In the genomic region with DNA sequence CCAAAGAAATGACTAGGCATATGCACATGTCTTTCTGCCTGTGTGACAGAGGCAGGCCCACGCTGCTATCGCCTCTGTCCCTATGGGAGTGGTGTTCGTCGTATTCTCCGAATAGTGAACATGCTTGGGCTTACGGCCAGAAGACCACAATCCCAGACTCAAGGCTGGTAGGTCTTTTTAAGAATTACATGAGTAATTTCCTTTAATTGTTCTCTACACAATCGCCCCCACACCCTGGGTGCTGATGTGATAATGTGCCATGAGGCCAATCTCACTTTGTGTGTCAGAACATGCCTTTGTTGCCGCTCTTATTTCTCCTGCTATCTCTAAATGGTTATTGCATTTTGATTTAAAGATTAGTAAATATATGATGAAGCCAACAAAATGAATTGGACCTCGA, we compare ENCODE assay signal across 13 mouse cellular contexts.
DNase-seq lines count a peak whose midpoint lies in the region; ATAC-seq and TF ChIP-seq lines count a peak whose summit lies in the region.
"Had no signal": no experiment of that assay in that cellular context is flagged by ENCODE, and none has a peak within 500 bp of the region (broad histone marks: within the 10 kb centered on the region; RNA-seq: fewer than 3 reads in every experiment).

No protein-coding gene starts in this region.

- no peaks in the 10 kb centered on the region for H3K4me1 ChIP-seq in forebrain, embryonic 14.5 days (ENCODE audit: control insufficient read depth, insufficient read depth, low read length)
- no peaks in the 10 kb centered on the region for H3K4me1 ChIP-seq in forebrain, postnatal 0 days (ENCODE audit: insufficient read depth)
- peaks cover 7 to 20% of the 10 kb centered on the region in 2 experiments for H3K4me1 ChIP-seq in heart, embryonic 14.5 days (ENCODE audit: control insufficient read depth in 2 of 2, insufficient read depth in 2 of 2, low read length in 2 of 2)
- peaks cover 11% of the 10 kb centered on the region for H3K4me1 ChIP-seq in lung, embryonic 16.5 days (replicated peaks; ENCODE audit: control insufficient read depth, insufficient read depth, low read length)

- H3K4me3 ChIP-seq in forebrain, embryonic 14.5 days (ENCODE audit: low read depth, low read length), result no peak overlapping the region
- no peak overlapping the region for H3K4me3 ChIP-seq in forebrain, postnatal 0 days (ENCODE audit: low read depth, low read length)
- no peak overlapping the region for H3K4me3 ChIP-seq in heart, embryonic 14.5 days (ENCODE audit: control insufficient read depth in 1 of 2, insufficient read depth in 1 of 2, low read depth in 1 of 2, low read length in 2 of 2)
- no peak overlapping the region for H3K4me3 ChIP-seq in lung, embryonic 16.5 days (ENCODE audit: low read length)
- H3K4me3 ChIP-seq: embryonic facial prominence, embryonic 10.5 days; limb, embryonic 15.5 days; neural tube, embryonic 13.5 days; stomach, embryonic 15.5 days had no signal

- H3K9me3 ChIP-seq in forebrain, embryonic 14.5 days (replicated peaks; ENCODE audit: control insufficient read depth, low read length), result no peaks in the 10 kb centered on the region
- H3K9me3 ChIP-seq in forebrain, postnatal 0 days (ENCODE audit: low read length), result no peaks in the 10 kb centered on the region
- no peaks in the 10 kb centered on the region for H3K9me3 ChIP-seq in heart, embryonic 14.5 days (ENCODE audit: control insufficient read depth, low read length)
- no peaks in the 10 kb centered on the region; the same call in 1 of the 2 replicates for H3K9me3 ChIP-seq in lung, embryonic 16.5 days (ENCODE audit: control insufficient read depth, low read length)
- H3K9me3 ChIP-seq: embryonic facial prominence, embryonic 10.5 days; limb, embryonic 15.5 days; neural tube, embryonic 13.5 days; stomach, embryonic 15.5 days had no signal

- peak; percentile 16 for DNase-seq in forebrain, embryonic 14.5 days (ENCODE audit: low spot score)
- DNase-seq in forebrain, postnatal 0 days, result no peak
- peak; percentile 38 for DNase-seq in kidney, postnatal 14 days
- no peak for DNase-seq in kidney, adult 18-20 months
- no peak for DNase-seq in layer of hippocampus, postnatal 36 days
- no peak for DNase-seq in thymus, postnatal 0 days (ENCODE audit: low spot score)
- DNase-seq: cerebellum, postnatal 10 days had no signal

- WGBS in forebrain, embryonic 14.5 days, result 67% methylated on average over 9 of the region's 9 CpGs
- whole genome bisulfite sequencing in forebrain, postnatal 0 days, result 55% methylated on average over 9 of the region's 9 CpGs
- whole genome bisulfite sequencing in heart, embryonic 14.5 days, result 62% methylated on average over 9 of the region's 9 CpGs
- 63% methylated on average over 9 of the region's 9 CpGs for WGBS in lung, embryonic 16.5 days

- H3K9ac ChIP-seq in forebrain, embryonic 14.5 days (ENCODE audit: low read length), result no peak overlapping the region
- H3K9ac ChIP-seq in forebrain, postnatal 0 days, result no peak overlapping the region
- H3K9ac ChIP-seq in heart, embryonic 14.5 days (ENCODE audit: low read length), result no peak overlapping the region
- H3K9ac ChIP-seq in lung, embryonic 16.5 days (ENCODE audit: low read length), result no peak overlapping the region
- H3K9ac ChIP-seq: limb, embryonic 15.5 days; neural tube, embryonic 13.5 days; stomach, embryonic 15.5 days had no signal

- H3K27ac ChIP-seq in forebrain, embryonic 14.5 days (ENCODE audit: low read depth, low read length), result no peak overlapping the region
- H3K27ac ChIP-seq in forebrain, postnatal 0 days (ENCODE audit: low read depth, low read length), result no peak overlapping the region
- H3K27ac ChIP-seq in heart, embryonic 14.5 days (replicated peaks in 1 of 2; ENCODE audit: control insufficient read depth in 1 of 2, insufficient read depth in 1 of 2, low read depth in 2 of 2, low read length in 2 of 2), result no peak overlapping the region
- no peak overlapping the region for H3K27ac ChIP-seq in lung, embryonic 16.5 days (ENCODE audit: low read length)
- H3K27ac ChIP-seq: embryonic facial prominence, embryonic 10.5 days; neural tube, embryonic 13.5 days had no signal

- no peak for ATAC-seq in forebrain, embryonic 14.5 days
- no peak for ATAC-seq in forebrain, postnatal 0 days
- peak; percentile 21; the same call in 1 of the 2 replicates for ATAC-seq in heart, embryonic 14.5 days (ENCODE audit: insufficient number of reproducible peaks, insufficient read depth, low FRiP score, low read depth)
- ATAC-seq in lung, embryonic 16.5 days (ENCODE audit: low read depth), result peak; percentile 35; the same call in 1 of the 2 replicates

- H3K4me2 ChIP-seq in forebrain, embryonic 14.5 days (ENCODE audit: low read length), result no peak overlapping the region
- no peak overlapping the region for H3K4me2 ChIP-seq in forebrain, postnatal 0 days (ENCODE audit: low read depth)
- H3K4me2 ChIP-seq in heart, embryonic 14.5 days (ENCODE audit: low read length), result no peak overlapping the region
- no peak overlapping the region for H3K4me2 ChIP-seq in lung, embryonic 16.5 days (ENCODE audit: low read depth, low read length)
- H3K4me2 ChIP-seq: limb, embryonic 15.5 days; neural tube, embryonic 13.5 days; stomach, embryonic 15.5 days had no signal

- H3K27me3 ChIP-seq in forebrain, embryonic 14.5 days (replicated peaks; ENCODE audit: control insufficient read depth, insufficient read depth, low read length), result no peaks in the 10 kb centered on the region
- no peaks in the 10 kb centered on the region for H3K27me3 ChIP-seq in forebrain, postnatal 0 days (ENCODE audit: insufficient read depth, low read length)
- H3K27me3 ChIP-seq in heart, embryonic 14.5 days (ENCODE audit: control insufficient read depth, insufficient read depth, low read length), result no peaks in the 10 kb centered on the region
- H3K27me3 ChIP-seq in lung, embryonic 16.5 days (ENCODE audit: control insufficient read depth, insufficient read depth, low read depth, low read length), result peaks cover 3% of the 10 kb centered on the region
- H3K27me3 ChIP-seq: limb, embryonic 15.5 days; neural tube, embryonic 13.5 days; stomach, embryonic 15.5 days had no signal

- no peak for TF ChIP-seq CTCF in forebrain, postnatal 0 days (IDR thresholded peaks at IDR 0.05; ENCODE audit: low read depth)

- H3K36me3 ChIP-seq in forebrain, embryonic 14.5 days (ENCODE audit: control insufficient read depth, insufficient read depth, low read length), result no peaks in the 10 kb centered on the region
- no peaks in the 10 kb centered on the region for H3K36me3 ChIP-seq in forebrain, postnatal 0 days (ENCODE audit: insufficient read depth)
- no peaks in the 10 kb centered on the region for H3K36me3 ChIP-seq in heart, embryonic 14.5 days (ENCODE audit: control insufficient read depth, insufficient read depth, low read length)
- H3K36me3 ChIP-seq in lung, embryonic 16.5 days (ENCODE audit: control insufficient read depth, insufficient read depth, low read length), result no peaks in the 10 kb centered on the region
- H3K36me3 ChIP-seq: embryonic facial prominence, embryonic 10.5 days; limb, embryonic 15.5 days; neural tube, embryonic 13.5 days; stomach, embryonic 15.5 days had no signal

Comparison
In these comparisons a context has a peak if more than half of its experiments do, and no peak if none do; other contexts are left out.
1. DNase-seq: peak in forebrain, embryonic 14.5 days (single experiment) and kidney, postnatal 14 days (single experiment); none in forebrain, postnatal 0 days (single experiment), kidney, adult 18-20 months (single experiment), layer of hippocampus, postnatal 36 days (0 of 2) and thymus, postnatal 0 days (single experiment).
2. ATAC-seq: peak in heart, embryonic 14.5 days (single experiment) and lung, embryonic 16.5 days (single experiment); none in forebrain, embryonic 14.5 days (single experiment) and forebrain, postnatal 0 days (single experiment).